Mouse (Mus musculus): ENCODE results near the gene Scrn3.

The Scrn3 gene

GRCm38 (mm10) chr2:73301979-73302378 is 10.4 kb upstream of the Scrn3 start:
- in situ Hi-C loops (cut with MseI, MboI), result no loop called here

GRCm38 (mm10) chr2:73302722-73303121 is 9.7 kb upstream of the Scrn3 start:
- in situ Hi-C loops (cut with MseI, MboI), result no loop called here

GRCm38 (mm10) chr2:73304506-73304905 is 7.9 kb upstream of the Scrn3 start:
- in situ Hi-C loops (cut with MseI, MboI), result no loop called here

GRCm38 (mm10) chr2:73306006-73306405 is 6.4 kb upstream of the Scrn3 start:
- in situ Hi-C loops (cut with MseI, MboI), result no loop called here

- in situ Hi-C loops (cut with MseI, MboI), result no loop called here
Observed at GRCm38 (mm10) chr2:73313117-73313501, 708 bp downstream of the Scrn3 start.

DNA sequence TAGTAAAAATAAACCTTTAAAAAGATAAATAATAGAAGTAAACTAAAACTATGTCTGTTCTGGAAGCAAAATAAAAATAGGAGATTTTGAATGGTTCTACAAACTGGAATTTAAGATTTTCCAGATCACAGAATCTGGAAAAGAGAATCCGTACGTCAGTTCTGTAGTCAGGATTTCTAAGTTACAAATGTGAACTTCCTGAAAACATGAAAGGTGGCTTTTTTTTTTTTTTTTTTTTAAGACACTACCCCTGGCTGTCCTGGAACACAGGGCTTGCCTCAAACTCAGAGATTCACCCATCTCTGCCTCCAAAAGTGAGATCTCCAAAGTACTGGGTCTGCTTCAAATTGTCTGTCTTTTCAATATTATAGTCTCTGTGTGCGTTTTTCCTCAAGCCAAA is 1.9 kb downstream of the Scrn3 start:
- in situ Hi-C loops (cut with MseI, MboI), result no loop called here

DNA sequence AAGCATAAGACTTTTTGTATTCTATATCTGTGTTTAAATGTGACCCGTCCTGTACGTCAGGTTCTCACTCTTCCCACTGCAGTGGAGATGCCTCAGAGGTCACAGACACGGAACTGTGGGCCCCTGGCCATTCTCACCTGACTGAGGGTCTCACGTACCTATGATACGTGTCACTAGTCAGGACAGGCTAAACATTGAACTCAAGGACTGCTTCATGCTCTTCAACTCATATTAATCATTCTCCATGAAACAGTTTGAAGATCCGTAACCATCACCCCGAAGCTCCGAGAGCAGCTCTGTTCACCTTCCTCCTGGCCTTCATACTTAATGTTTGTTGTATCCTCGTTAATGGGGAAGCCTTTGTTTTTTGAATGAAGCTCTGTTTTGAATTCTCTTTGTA is 5.0 kb downstream of the Scrn3 start:
- in situ Hi-C loops (cut with MseI, MboI), result no loop called here

DNA sequence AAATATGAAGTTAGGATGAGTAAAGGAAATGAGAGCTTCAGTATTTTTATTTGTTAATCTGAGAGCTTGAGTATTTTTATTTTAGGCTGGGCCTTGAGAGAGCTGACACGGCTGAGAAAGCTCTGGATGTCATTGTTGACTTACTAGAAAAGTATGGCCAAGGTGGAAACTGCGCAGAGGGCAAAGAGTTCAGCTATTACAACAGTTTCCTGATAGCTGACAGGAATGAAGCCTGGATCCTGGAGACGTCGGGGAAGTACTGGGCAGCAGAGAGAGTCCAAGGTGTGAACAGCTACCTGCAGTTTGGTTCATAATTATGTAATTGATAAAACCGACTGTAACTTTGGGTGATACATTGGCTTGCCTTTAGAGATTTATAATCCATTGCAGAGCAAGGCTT is 6.8 kb downstream of the Scrn3 start:
- in situ Hi-C loops (cut with MseI, MboI), result no loop called here

GRCm38 (mm10) chr2:73322991-73323390 is 10.6 kb downstream of the Scrn3 start:
- in situ Hi-C loops (cut with MseI, MboI), result no loop called here

DNA sequence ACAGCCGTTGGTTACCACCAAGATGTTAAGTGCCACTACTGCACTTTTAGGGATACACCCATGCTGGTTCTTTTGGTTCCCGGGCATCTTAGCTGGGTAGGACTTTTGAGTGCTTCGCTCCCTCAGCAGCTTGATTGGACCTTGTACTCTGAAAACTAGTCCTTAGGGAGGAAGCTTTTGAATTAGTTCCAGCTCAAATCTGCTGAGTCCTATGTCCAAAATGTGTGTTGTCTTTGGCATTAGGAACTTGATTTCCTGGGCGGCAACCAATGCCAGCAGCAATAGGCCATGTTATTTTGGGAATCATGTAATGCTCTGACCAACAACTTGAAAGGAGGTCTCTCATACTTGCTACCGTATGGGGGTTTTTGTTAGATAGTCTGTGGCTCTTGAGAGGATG is 13.5 kb downstream of the Scrn3 start:
- in situ Hi-C loops (cut with MseI, MboI), result no loop called here

DNA sequence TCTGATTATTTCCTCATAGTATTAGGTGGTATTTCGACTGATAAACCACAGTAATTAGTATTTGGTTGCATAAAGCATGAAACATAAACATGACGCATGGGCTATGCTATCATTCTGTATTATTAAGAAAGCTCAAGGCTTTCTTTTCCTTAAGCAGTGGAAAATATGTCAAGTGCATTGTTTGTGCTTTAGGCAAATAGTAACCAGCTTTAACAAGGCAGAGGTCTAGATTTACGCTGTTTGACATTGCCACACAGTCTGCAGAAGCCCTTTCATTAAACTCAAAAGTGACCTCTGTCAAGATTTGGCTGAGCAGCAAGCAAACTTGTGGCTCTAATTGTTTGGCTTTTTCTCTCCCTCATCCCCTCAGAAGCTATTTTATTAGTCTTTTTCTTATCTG is 23.5 kb downstream of the Scrn3 start:
- in situ Hi-C loops (cut with MseI, MboI), result no loop called here

DNA sequence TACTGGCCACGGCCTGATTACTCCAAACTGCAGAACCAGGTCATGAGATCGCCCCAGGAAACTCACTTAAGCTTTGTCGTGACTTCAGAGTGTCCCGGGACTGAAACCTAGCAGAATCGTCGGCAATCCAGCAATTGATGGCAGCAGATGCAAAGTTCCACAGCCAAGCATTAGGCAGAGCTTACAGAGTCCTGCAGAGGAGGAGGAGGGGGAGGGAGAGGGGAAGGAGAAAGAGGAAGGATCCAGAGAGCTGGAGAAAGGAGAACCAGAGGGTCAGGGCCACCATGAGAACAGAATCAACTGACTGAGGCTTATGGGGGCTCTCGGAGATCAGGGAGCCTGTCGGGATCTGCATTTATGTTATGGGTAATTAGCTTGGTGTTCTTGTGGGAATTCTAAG is 26.0 kb downstream of the Scrn3 start:
- in situ Hi-C loops (cut with MseI, MboI), result no loop called here

DNA sequence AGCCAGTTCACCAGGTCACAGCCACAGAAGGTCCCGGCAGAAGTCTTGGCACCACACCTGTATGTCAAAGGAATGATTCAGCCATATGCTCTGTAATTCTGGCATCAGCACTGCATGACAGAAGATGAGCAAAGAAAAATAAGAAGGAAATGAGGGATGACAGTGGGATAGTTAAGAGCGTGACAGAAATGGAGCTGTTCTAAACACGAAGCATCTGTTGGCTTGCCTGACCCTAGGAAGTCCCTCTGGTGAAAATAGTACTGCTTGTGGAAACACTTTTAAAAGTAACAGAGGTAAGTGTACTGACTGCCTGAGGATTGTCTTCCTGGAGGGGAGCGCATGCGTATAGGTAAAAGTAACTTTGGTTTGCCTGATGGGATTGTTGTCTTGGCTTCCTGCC is 31.3 kb downstream of the Scrn3 start:
- in situ Hi-C loops (cut with MseI, MboI), result no loop called here

DNA sequence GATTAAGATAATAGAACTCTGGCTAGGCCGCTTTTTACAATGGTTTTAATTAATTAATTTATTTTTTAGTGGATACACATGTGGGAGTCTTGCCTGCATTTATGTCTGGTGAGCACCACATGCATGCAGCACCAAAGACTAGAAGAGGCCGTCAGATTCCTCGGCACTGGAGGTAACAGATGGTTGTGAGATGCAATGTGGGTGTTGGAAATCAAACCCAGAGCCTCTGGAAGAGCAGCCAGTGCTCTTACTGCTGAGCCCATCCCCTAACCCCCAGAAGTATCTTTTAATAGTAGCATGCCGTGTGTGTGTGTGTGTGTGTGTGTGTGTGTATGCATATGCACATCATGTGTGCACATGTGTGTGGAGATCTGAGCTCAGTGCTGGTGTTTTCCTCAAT is 32.8 kb downstream of the Scrn3 start:
- in situ Hi-C loops (cut with MseI, MboI), result no loop called here

DNA sequence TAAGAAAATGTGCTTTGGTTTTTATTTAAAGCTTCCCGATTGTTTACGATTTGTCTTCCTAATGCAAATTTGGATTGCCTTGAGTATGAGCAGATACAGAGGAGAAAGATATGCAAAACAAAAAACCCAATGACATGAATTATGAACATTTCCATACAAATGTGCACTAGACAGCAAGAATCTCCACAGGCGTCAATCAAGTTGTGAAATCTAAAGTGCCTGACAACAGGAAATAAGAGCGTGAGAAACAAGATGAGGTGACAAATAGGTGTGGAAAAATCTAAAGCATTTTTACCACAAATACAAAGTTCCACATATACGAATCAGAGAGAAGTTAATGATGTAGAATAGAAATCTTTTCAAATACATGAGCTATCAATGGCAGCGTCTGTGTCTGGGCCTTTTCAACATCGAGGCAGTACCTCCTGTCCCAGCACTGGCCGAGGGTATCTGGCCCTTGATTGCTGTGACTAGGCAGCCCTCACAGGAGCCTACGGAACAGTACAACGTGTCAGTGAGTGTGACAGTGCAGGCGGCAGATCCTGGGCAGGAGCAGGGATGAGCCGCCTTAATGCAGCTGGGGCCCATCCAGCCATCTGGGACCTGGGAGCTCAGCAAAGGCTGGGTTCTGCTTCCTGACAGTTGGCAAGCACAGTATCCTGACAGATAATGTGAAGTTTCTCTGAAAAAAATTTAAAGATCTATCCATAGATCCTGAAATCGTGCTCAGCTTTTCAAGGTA is 34.1 kb downstream of the Scrn3 start:
- in situ Hi-C loops (cut with MseI, MboI), result no loop called here

- in situ Hi-C loops (cut with MseI, MboI), result no loop called here
Observed at GRCm38 (mm10) chr2:73347136-73347535, 34.7 kb downstream of the Scrn3 start.

- in situ Hi-C loops (cut with MseI, MboI), result no loop called here
Observed at GRCm38 (mm10) chr2:73347766-73348165, 35.4 kb downstream of the Scrn3 start.

GRCm38 (mm10) chr2:73348221-73348620 is 35.8 kb downstream of the Scrn3 start:
- in situ Hi-C loops (cut with MseI, MboI), result no loop called here

- in situ Hi-C loops (cut with MseI, MboI), result no loop called here
Observed at GRCm38 (mm10) chr2:73351496-73351895, 39.1 kb downstream of the Scrn3 start.

DNA sequence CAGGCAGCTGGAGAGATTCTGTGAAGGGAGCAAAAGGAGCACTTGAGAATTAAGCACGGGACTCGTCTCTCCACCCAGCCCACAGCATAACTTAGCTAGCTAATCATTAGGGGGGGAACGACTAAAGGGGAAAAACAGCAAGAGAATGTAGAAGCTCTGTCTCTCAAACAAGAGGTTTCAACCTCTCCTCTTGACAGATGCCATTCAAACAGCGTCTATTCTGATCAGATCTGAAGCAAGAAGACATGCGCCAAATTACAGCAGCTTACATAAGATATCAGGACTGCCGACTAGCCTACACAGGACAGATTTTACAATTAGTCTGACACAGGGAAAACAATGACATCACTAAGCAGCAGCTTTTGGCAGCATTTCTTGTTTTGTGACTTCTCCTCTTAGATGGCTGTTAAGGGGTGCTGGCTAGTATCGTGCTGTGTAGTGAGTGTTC is 39.5 kb downstream of the Scrn3 start:
- in situ Hi-C loops (cut with MseI, MboI), result no loop called here

DNA sequence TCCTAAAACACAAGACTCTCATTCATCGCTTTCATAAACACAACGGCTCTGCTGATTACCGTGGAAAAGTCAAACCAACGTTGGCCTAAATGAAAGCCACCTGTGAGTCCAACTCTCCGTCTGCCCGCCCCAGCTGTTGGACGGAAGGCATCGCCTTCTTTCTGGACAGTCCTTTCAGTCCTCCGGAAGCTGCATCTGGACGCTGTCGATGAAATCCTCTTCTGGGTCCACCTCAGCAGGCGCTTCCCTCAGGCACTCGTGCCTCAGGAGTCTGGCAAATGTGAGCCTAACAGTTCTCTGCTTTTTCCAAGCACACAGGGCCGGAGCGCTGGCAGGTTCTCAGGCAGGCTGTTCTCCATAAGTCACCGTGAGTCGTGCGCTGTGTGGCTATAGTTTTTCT is 44.6 kb downstream of the Scrn3 start:
- in situ Hi-C loops (cut with MseI, MboI), result no loop called here

DNA sequence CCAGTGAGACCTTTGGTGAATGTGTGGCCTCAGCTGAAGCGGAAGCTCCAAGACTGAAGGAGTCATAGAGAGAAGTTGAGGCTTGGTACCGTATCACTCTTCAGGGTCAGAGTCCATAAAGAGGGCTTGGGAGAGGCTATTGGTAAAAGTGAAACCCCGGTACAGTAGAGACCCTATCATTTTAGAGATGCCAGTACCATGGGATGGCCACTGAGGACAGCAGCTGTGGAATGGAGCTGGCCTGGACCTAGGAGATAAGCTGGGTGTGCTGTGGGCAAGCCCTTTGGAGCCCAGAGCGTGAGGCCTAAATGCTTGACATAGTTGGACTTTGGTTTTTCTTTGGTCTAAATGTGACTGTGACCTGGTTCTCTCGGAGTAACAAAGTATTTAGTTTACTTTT is 47.5 kb downstream of the Scrn3 start:
- in situ Hi-C loops (cut with MseI, MboI), result no loop called here

GRCm38 (mm10) chr2:73360536-73360935 is 48.1 kb downstream of the Scrn3 start:
- in situ Hi-C loops (cut with MseI, MboI), result no loop called here

DNA sequence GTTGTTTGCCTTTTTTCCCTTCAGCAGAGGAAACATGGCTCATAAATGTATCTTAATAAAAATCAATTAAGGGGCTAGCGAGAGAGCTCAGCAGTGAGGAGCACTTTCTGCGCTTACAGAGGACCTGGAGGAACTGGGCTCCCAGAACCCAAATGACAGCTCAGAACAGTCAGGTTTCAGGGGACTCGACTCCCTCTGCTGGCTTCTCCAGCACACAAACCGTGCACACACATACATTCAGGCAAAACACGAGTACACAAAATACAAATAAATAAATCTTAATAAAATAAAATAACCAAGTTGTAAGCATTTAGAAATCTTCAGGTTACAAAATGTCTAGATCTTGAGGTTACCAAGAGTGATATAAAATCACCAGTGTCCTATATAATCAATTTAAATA is 51.0 kb downstream of the Scrn3 start:
- in situ Hi-C loops (cut with MseI, MboI), result no loop called here
